Mouse (Mus musculus) spleen, postnatal 10 days (tissue): ENCODE measurements around the gene Sdhaf3.
A peak's percentile ranks its signal among the peaks of the same experiment; 100 is the strongest.
"Not testable (repeated sequence)": the region's sequence is repeated elsewhere in the genome, so short reads cannot be mapped to it uniquely, and the experiment has no call there.

Source experiments
- DNase-seq, 2 experiments: peaks; one replicate each; pipeline ENCODE4 v3.0.0; 2021 to 2022; ENCODE audit warnings: low spot score in 2 of 2

Sdhaf3 gene

GRCm38 (mm10) chr6:6955764-6956561 lies at the start of gene Sdhaf3:
TSS of gene Sdhaf3 (plus strand) at chr6:6956004.
- peak; percentile 83 to 92 for DNase-seq

- peak in 1 of 2 experiments; percentile 15 for DNase-seq
These were observed 46.2 kb upstream of the Sdhaf3 start for GRCm38 (mm10) chr6:6909586-6909985.

GRCm38 (mm10) chr6:6914304-6914703 lies 41.5 kb upstream of the Sdhaf3 start:
- no peak for DNase-seq

- peak in 1 of 2 experiments; percentile 18 for DNase-seq
These were observed 40.8 kb upstream of the Sdhaf3 start for GRCm38 (mm10) chr6:6914849-6915525.

GRCm38 (mm10) chr6:6915526-6915915 lies 40.3 kb upstream of the Sdhaf3 start:
- DNase-seq = peak in 1 of 2 experiments; percentile 14

- no peak for DNase-seq
These were observed 38.5 kb upstream of the Sdhaf3 start for GRCm38 (mm10) chr6:6917334-6917733.

- DNase-seq = no peak
These were observed 30.5 kb upstream of the Sdhaf3 start for GRCm38 (mm10) chr6:6925264-6925663.

GRCm38 (mm10) chr6:6930831-6931230 lies 25.0 kb upstream of the Sdhaf3 start:
- DNase-seq = no peak

GRCm38 (mm10) chr6:6931507-6931906 lies 24.3 kb upstream of the Sdhaf3 start:
- DNase-seq = no peak

GRCm38 (mm10) chr6:6940845-6941244 lies 15.0 kb upstream of the Sdhaf3 start:
- DNase-seq = no peak

- DNase-seq = peak in 1 of 2 experiments; percentile 37
These were observed 13.0 kb upstream of the Sdhaf3 start for GRCm38 (mm10) chr6:6942813-6943212.

GRCm38 (mm10) chr6:6947650-6948049 lies 8.2 kb upstream of the Sdhaf3 start:
- DNase-seq = no peak

GRCm38 (mm10) chr6:6955395-6955763 lies 425 bp upstream of the Sdhaf3 start:
- no peak for DNase-seq

GRCm38 (mm10) chr6:6959234-6959633 lies 3.4 kb downstream of the Sdhaf3 start:
- not testable (repeated sequence) for DNase-seq

GRCm38 (mm10) chr6:6997226-6997946 lies 41.6 kb downstream of the Sdhaf3 start:
- no peak for DNase-seq

- no peak for DNase-seq
These were observed 42.2 kb downstream of the Sdhaf3 start for GRCm38 (mm10) chr6:6997956-6998355.

- no peak for DNase-seq
These were observed 43.2 kb downstream of the Sdhaf3 start for GRCm38 (mm10) chr6:6999015-6999414.

- DNase-seq = no peak
These were observed 47.3 kb downstream of the Sdhaf3 start for GRCm38 (mm10) chr6:7003085-7003484.

- no peak for DNase-seq
These were observed 48.2 kb downstream of the Sdhaf3 start for GRCm38 (mm10) chr6:7004005-7004404.

GRCm38 (mm10) chr6:7038087-7038486 lies 82.3 kb downstream of the Sdhaf3 start:
- no peak for DNase-seq

- no peak for DNase-seq
These were observed 83.0 kb downstream of the Sdhaf3 start for GRCm38 (mm10) chr6:7038835-7039234.

- DNase-seq = no peak
These were observed 86.1 kb downstream of the Sdhaf3 start for GRCm38 (mm10) chr6:7041912-7042311.
